Mouse (Mus musculus): ENCODE measurements at regions not wholly inside any gene's neighbourhood (a gene's known extent, or its start where the extent isn't known, plus 50 kb on each side); places are given as distances from the start of the nearest gene placed in this dataset.

GRCm38 (mm10) chr3:37979871-37980270 is 255.6 kb upstream of the Gm5148 start:
- no peak for TF ChIP-seq POLR2A (IDR thresholded peaks at IDR 0.05; ENCODE audit: extremely low read depth, insufficient read depth, low read length)
- TF ChIP-seq CTCF (IDR thresholded peaks at IDR 0.05; ENCODE audit: low read depth, low read length), result peak; percentile 44
